Mouse (Mus musculus): ENCODE results near the gene Tbc1d30.

Tbc1d30 gene

DNA sequence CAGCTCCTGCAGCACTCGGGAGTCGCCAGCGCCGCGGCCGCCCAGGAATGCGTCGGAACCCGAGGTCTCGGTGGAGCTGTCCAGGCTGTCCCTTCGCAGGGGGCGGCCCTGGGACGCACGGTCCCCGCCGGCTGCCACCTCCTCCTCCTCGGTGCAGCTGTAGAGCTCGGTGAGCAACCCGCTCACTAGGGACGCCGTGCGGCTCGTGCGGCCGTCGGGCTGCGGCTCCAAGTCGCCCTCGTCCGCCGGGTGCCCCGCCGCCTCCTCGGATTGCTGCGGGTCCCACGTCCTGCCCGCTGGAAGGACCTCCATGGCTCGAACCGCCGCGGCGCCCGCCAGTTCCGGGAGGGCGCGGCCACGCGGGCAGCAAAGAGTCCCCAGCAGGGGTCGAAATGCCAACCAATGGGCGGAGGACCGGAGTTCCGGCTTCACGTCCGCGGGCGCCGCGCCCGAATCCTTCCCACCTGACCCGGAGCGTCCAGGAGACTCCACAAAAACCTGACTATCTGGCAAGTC, at the start of gene Tbc1d30:
Gene Tbc1d30, minus strand, starts transcription at position 213 of the 516 bp plus-strand sequence.
- no peak for DNase-seq (ENCODE audit: low spot score)

DNA sequence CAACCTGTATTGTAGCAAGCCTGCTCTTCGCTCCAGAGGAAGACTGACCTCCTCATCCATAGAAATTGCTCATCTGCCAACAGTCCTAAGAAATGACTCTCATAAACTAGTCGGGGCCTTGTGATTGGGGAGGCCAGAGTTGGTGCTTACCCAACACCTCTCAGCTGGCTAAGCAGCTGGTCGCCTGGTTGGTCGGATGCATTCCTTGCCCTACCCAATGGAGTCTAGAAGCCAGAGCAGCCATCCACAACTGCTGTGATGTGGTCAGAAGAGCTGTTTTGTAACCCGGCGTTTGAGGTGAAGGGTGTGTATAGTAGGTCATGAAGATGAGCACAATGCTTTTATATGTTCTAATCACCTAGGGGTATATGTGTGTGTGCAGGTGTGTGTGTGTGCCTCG, 47.5 kb upstream of the Tbc1d30 start:
- no peak for DNase-seq (ENCODE audit: low spot score)

DNA sequence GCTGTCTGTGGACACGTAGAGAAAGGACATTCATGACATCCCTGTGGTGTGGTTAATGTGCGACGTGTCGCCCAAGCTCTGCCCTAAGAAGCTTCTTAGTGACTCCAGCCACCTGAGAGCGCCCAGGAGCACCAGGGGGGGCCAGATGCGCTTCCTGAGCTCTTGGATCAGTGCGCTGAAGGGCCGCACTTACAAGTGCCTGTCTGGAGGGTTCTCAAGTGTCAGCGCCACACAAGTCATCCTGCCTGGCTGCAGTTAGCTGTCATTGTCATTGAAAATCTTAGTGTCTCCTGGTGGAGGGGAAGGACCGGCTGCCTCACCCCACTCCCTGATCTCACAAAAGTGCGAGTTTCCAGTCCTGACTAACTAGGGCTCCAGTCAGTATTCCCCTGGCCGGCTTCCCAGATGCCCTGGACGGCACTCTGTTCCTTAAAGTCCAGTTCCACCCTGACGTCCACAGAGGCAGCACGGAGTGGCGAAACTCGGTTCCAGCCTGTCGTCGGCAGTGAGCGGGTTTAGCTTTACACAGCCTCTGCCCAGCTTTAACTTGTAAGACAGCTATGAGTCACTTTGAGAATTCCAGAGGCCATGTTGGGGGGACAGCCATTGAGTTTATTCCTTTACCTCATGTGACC, 44.6 kb upstream of the Tbc1d30 start:
- DNase-seq (ENCODE audit: low spot score) = no peak

DNA sequence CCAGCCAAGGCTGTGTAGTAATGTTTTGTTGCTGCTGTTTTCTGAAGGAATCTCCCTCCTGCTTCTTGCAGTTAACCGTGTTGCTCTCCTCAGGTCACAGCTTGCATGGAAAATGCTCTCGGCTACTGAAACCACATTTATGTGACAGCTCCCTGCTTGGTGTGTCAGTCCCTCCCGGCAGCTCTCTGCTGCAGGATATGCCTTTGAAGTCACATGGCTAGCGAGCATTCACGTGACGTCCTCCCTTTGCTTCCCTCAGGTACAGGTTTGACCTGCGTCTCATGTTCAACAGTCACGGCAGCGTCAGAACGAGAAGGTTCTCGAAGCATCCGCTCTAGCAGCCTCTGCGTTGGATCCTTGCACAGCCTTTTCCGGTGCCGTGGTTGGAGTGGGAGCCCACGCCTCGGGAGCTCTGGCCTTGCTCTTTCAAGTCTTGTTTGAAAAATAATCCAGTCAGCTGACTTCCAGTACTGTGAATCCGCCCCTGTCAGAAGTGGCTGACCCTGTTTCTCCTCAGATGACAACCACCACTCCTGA, 43.8 kb upstream of the Tbc1d30 start:
- DNase-seq (ENCODE audit: low spot score) = no peak

DNA sequence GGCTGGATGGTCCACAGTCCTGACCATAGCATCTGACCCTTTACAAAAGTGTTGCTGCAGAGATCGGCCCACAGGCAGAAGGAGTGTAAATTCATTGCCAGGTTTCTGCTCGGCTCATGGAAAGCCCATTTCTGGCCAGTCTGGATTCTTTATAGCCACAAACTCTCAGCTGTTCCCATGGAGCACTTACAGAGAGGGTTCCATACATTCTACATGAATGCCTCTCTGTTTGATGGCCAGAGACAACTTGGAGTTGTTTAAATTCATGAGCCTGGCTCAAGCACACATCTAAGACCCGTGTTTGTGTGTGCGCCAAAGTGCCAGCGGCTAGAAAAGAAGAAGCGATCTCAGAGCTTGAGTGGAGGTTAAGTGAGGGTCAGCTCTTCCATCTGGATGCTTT, 43.2 kb upstream of the Tbc1d30 start:
- no peak for DNase-seq (ENCODE audit: low spot score)

DNA sequence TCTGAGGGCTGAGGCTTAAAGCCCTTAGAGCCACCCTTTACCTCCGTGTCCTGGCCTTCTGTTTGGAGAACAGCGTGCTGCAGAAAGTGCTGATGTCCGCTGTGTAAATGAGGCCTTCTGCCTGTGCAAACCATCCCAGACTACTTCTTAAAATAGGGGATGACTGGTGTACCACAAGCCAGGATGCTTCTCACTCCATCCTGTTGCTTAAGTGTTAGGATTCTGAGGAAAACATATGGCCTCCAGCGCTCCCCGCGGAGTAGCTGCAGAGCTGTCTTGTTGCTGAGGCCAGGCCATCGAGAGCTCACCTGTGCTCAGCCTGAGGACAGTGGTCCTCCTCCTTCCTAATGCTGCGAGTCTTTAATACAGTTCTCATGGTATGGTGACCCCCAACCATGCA, 40.8 kb upstream of the Tbc1d30 start:
- no peak for DNase-seq (ENCODE audit: low spot score)

DNA sequence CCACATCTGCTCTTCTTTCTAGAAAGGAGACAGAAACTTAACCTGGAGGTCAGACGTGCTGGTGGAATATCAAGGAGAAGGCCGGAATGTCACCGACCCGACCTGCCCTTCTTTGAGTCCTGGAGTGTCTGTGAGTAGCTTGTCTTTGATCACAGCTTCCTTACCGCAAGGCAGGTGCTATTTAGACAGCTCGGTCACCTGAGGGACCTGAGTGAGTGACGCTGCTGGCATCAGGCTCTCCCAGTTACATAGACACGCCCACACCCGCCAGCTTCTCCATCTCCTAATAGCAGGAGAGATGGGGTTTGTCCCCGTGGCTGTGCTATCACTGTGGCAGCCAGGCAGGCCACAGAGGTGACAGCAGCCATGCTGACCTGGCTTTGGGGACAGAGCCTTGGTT, 39.5 kb upstream of the Tbc1d30 start:
- DNase-seq (ENCODE audit: low spot score) = no peak

DNA sequence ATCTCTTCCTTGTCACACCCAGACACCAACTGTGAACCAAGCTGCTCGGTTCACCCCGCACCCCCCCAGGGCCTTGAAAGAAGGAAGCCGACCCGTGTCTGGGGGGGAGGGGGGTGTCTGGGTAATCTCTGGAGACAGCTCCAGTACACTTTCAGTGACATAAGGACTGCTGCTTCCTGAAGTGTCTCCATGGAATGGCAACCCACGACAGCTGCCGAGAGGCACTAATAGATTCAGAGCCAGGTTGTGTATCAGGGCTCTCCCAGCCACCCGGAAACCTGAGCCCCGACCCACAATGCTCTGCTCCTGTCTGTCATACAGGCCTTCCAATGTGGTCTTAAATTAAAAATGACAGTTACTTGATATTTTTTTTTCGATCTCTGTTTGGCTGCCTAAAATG, 35.3 kb upstream of the Tbc1d30 start:
- no peak for DNase-seq (ENCODE audit: low spot score)

DNA sequence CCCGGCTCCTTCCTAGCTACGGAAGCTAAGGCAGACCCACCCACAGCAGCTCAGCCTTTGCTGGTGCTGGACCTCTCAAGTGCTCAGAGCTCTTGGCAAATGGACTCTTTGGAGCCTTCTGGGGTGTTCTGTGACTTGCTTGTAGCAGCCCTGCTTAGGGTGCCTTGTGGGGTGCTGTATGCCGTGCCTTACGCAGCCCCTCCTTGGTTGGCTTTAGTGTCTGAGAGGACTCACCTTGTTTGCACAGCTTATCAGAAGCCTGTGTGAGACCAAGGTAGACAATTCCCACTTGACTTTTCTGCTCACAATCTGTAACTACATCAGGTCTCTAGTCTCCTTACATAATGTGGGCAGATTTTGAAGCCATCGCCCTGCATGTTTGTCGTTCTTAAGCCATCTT, 34.6 kb upstream of the Tbc1d30 start:
- DNase-seq (ENCODE audit: low spot score) = no peak

DNA sequence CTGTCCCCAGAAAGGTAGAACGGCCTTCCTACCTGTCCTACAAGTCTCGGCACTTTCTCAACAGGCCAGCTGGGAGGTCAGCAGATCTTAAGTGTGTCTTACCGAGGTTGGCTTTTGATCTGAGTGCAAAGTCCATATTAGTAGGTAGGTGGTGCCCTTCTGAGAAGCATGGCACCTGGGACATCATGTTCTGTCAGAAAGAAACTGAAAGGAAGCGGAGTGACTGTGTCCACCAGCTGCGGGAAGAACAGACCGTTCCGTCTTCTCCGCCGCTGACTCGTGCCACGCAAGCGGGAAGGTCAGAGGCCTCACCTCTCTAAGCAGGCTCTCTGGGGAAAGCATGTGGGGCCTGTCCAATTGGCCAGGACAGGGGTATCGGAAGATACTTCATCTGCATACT, 33.6 kb upstream of the Tbc1d30 start:
- DNase-seq (ENCODE audit: low spot score) = no peak

DNA sequence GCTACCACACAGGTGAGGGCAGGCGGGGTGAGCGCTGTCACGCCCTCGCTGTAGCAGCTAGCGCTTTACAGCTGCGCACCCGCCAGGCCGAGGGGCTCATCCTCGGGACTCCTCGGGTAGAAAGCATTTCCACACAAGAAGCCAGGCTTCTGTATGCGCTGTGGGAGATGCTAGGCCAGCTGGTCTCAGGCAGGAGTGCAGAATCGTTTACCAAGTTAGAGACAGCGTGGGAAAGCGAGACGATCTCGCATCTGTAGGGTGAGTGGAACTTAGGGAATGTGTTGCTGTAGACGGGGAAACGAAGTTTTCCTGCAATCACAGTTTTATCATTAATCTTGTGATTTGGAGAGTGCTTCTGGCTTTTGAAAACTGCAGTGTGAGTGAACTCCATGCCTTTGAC, 30.2 kb upstream of the Tbc1d30 start:
- no peak for DNase-seq (ENCODE audit: low spot score)

DNA sequence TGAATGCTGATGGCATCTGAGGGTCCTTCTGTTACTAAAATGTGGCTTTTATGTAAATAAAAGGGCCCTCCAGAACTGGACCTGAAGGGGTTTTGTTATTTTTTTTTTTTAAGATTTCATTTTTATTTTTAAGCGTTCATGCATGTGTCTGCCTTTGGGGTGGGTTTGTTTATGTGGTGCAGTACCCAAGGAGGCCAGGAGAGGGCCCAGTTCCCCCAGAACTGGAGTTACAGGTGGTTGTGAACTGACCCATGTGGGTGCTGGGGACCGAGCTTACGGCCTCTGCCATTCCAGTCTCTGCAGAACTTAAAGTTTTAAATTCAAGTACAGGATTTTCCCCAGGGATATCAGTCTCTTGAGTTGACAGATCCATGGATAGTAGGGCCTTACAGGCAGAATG, 28.3 kb upstream of the Tbc1d30 start:
- DNase-seq (ENCODE audit: low spot score) = no peak

DNA sequence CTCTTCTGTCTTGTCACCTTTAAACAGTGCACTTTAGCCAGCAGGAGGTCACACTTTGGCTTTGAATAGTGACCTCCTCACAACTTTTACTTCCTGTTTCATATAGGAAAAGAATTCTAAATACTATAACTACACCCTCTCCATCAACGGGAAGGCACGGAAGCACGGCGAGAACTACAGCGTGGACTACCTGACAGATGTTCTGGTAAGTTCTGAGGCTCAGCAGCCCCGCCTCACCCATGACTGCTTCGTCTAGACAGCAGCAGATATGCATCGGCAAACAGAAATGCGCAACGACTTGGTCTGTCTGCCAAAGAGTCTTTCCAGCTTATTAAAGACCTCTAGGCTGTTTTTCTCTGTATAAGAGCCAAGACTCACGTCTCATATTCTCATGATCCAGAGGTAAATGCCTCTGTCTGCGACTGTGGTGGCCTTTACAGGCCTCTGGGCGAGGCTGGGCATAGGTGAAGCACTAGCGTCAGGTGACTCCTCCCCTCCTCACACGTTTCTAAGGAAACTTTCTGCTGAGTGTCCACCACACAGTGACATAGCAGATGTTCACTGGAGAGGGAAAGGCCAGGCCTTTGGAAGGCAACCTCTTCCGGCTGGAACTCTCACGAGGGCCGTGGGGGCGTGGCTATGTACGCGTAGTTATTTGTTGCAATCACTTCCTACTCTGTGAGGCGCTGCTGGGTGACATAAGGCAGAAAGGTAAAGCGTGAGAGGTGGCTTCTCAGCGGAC, 25.6 kb upstream of the Tbc1d30 start:
- no peak for DNase-seq (ENCODE audit: low spot score)

DNA sequence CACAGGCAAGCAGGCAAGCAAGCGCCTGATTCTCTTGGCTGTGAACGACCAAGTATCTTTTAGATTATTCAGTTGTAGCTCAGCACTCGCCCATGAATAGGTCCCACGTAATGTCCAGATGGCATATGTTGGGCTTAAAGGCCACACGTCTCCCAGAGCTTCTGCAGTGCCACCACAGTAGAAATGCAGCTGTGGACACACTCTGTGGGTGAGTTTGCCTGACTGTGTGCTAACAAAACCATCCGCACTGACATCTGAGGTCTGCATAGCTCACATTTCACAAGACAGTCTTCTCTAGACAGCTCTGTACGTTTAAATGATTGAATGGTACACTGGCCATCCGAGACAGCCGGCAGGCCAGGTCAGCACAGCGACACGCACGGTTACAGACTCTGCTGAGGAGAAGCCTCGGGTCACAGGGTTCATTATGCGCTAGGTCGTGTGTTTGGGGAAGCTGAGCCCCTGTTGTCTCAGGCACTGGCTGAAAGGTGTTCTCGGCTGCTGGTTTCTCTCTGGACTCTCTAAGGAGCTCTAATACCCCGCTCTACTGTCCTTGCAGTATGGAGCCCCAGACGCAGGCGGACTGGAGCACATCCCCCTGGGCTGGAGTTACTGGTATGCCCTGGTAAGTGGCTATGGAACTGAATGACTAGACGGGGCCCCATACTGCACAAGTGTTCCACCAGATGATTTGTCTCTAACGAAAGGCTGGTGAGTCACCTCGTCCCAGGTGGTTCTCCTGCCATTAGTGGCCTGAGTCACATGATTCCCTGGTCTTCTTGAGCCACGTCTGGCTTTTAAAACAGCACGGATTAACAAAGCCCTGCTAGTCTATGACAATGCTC, 24.8 kb upstream of the Tbc1d30 start:
- no peak for DNase-seq (ENCODE audit: low spot score)

DNA sequence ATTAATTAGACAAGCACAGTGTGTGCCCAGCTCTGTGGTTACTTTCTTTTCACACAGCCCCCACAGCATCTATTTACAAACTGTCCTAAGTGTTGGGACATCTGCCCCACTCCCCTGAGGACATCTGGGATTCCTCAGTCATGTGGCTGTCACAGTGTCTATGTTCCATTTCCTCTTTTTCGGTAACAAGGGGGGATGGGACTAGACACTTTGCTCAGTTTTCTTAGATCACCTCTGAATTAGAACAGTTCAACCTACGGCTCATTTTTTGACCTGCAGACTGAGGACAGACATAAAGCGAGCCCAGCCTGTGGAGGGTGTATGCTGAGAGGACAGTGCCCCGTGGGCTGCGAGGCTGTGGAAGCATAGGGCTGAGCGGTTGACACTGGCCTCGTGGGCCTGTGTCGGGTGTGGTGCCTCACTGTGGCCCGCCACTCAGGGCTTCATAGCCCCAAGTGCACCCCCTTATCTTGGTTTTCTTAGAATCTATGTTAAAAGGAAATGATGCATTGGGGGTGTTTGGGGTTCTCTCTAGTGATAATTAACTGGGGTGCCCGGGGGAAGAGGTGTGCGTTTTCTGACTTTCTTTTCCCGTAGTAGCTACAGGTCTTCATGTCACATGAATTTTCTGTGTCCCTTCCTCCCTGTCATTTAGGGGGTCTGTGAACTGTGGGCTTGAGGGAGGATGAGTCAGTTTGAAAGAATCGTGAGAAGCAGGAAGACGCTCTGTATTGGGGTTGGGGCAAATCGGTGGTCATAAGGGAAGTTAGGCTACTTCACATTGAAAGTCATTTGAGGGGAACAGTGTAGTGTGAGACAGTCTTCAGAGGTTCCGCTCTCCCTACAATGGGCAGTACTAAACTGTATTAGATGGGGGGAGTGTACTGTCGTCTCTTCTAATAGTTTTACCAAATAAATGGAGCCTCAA, 23.9 kb upstream of the Tbc1d30 start:
- peak; percentile 64 for DNase-seq (ENCODE audit: low spot score)

DNA sequence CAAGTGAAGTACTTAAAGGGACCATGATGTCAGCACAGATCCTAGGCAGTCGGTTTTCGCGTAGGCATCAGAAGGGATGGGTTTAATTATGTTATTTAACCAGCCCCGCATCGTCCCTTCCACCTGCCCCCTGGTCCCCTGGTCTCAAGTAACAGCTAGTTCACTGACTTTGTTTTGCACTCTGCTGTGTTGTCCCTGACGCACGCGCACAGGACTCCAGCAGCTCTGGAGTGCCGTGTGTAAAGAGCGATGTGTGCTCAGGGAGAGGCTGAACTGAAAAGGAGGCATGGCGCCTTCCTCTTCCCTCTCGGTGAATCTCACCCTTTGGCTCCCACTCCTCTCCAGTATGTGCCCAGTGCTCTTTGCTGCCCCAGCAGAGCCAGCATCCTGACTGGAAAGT, 22.9 kb upstream of the Tbc1d30 start:
- no peak for DNase-seq (ENCODE audit: low spot score)

DNA sequence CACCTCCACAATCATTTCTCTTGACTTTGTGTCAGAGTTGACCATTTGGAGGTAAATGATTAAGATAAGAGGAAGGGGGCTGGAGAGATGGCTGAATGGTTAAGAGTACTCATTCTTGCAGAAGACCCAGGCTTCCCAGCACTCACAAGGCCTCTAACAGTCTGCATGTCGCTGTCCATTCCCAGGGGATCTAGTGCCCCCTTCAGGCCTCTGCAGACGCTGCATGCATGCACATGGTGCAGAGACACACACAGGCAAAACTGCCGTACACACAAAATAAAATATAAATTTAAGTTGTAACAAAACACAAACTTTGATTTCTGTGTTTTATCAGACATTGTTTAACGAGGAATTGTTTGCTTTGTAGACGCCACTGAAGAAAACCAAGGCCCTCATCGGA, 19.7 kb upstream of the Tbc1d30 start:
- DNase-seq (ENCODE audit: low spot score) = no peak

DNA sequence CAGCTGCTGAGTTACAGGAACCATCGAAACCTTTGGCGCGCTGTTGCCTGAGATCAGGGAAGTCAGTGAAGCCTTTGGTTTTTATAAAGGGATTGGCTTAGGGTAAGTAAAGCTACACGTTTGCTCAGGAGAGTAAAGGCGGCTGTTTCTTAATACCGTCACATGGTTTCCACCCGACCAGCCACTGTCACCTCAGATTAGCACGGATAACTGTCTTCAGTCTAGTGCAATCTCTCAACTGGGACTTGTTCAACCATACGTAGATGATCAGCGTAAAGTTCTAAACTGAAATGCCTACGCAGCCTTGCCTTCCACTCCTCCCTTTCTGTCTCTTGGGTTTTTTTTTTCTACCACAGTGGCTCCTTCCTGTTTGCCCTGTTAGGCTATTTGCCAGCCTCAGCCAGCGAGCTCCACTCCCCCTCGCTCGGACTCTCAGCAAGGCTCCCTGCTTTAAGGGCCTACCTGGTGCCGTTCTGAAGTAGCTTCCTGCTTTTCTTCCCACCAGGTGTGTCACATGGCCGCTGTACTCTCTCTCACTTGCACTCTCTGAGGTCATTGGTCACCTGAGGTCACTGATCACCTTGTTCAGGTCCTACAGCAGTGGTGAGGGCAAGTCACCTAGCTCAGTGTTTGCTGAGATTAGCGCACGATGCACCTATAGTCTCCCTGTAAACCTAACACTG, 17.8 kb upstream of the Tbc1d30 start:
- DNase-seq (ENCODE audit: low spot score) = no peak

DNA sequence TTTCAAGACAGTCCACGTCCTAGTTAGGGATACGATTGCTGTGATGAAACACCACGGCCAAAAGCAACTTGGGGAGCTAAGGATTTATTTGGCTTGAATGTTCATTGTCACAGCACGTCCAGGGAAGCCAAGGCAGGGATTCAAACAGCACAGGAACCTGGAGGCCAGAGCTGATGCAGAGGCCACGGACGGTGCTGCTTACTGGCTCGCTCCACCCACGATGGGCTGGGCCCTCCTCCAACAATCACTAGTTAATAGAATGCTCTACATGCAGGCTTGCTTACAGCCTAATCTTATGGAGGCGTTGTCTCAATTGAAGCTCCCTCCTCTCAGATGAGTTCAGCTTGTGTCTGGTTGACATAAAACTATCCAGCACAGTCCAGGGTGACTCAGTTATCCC, 16.7 kb upstream of the Tbc1d30 start:
- no peak for DNase-seq (ENCODE audit: low spot score)

DNA sequence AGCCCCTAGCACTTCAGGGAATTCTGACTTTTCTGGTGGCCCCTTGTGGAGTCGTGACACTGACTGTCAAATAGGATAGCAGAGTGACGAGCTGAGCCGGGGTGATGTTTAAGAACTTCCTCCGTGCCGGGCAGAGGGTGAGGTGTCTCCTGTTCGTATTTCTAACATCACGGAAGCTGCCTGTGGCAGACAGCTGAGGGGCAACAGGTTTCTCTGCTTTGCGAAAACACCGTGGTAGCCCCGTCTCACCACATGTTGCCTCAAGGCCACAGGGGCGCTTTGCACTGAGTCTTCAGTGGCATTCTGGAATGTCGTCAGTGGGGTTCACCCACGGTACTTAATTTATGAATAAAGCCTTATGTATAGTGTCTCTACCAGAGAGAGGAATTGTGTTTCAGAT, 16.2 kb upstream of the Tbc1d30 start:
- DNase-seq (ENCODE audit: low spot score) = no peak

DNA sequence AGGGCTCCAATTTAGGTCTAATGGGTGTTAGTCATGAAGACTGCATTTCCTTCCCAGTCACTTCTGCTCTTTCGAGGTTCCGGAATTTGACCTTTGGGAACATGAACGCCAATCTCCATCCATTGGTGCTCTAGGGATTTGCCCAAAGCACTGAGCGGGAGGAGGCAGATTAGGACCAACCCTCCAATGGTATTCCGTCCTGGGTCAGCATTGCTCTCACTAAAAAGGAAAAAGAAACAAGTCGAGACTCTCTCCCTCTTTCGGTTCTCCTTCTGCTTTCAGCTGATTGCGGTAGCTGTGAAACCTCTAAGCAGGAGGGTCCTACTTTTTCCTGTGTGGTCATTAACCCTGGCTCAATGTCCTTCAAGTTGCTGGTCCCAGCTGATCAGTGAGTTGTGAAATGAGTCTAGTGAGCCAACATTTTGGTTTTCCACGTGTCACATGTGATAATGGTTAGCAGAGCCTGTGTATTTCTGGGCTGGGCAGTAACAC, 14.7 kb upstream of the Tbc1d30 start:
- DNase-seq (ENCODE audit: low spot score) = no peak
